Mouse (Mus musculus) kidney, adult 2 months (tissue): ENCODE measurements at regions not wholly inside any gene's neighbourhood (a gene's known extent, or its start where the extent isn't known, plus 50 kb on each side); places are given as distances from the start of the nearest gene placed in this dataset.

ENCODE experiments used
- DNase-seq: peaks from one replicate; pipeline ENCODE4 v3.0.0; 2021
- H3K27ac ChIP-seq: fragments of 200-500 bp; 2 replicates; pipeline ENCODE4 v1.5.1; 2012; ENCODE audit warnings: low read depth, low read length, control low read depth, inconsistent platforms; ENCODE audit not compliant: insufficient read depth
- H3K27me3 ChIP-seq: fragments of 200-500 bp; replicated peaks from 2 replicates; pipeline ENCODE4 v1.6.1; 2012; ENCODE audit warnings: mild to moderate bottlenecking, moderate library complexity, low read length, inconsistent platforms; ENCODE audit not compliant: control insufficient read depth, insufficient read depth
- H3K36me3 ChIP-seq: fragments of 200-500 bp; 2 replicates; pipeline ENCODE4 v1.6.1; 2012; ENCODE audit warnings: mild to moderate bottlenecking, moderate library complexity, low read length, inconsistent platforms; ENCODE audit not compliant: control insufficient read depth, insufficient read depth
- H3K4me1 ChIP-seq: fragments of 200-500 bp; 2 replicates; pipeline ENCODE4 v1.6.1; 2011; ENCODE audit warnings: low read length; ENCODE audit not compliant: control insufficient read depth, insufficient read depth
- H3K4me3 ChIP-seq: fragments of 200-500 bp; 2 replicates; pipeline ENCODE4 v1.5.1; 2011; ENCODE audit warnings: mild to moderate bottlenecking, low read depth, low read length, control low read depth; ENCODE audit not compliant: insufficient read depth
- CTCF ChIP-seq: fragments of 200-500 bp; conservative IDR thresholded peaks from 2 replicates; pipeline ENCODE4 v1.5.1; 2011; ENCODE audit warnings: low read depth, mild to moderate bottlenecking, control low read depth, low read length, moderate library complexity, mixed read lengths; ENCODE audit not compliant: insufficient read depth, insufficient read length
- POLR2A ChIP-seq: fragments of 200-500 bp; IDR thresholded peaks from one replicate; pipeline ENCODE4 v1.6.1; 2011; ENCODE audit warnings: low read depth, low read length, control low read depth
- WGBS: fragments of 180-500 bp; shearing (Covaris S2); methylation state at CpG from one replicate; pipeline ENCODE4 v1.1.7; 2018; 5-methylcytosine and 5-hydroxymethylcytosine counted together

GRCm38 (mm10) chr11:63569785-63570479 lies 352.2 kb downstream of the Hs3st3b1 start:
- DNase-seq, result peak; percentile 22
- TF ChIP-seq POLR2A, result no peak
- TF ChIP-seq CTCF, result no peak
- WGBS, result 35% methylated on average over 15 of the region's 15 CpGs
- H3K4me3 ChIP-seq, result no peak overlapping the region
- no peaks in the 10 kb centered on the region for H3K27me3 ChIP-seq
- no peaks in the 10 kb centered on the region for H3K36me3 ChIP-seq
- no peaks in the 10 kb centered on the region for H3K4me1 ChIP-seq
- no peak overlapping the region for H3K27ac ChIP-seq

DNA sequence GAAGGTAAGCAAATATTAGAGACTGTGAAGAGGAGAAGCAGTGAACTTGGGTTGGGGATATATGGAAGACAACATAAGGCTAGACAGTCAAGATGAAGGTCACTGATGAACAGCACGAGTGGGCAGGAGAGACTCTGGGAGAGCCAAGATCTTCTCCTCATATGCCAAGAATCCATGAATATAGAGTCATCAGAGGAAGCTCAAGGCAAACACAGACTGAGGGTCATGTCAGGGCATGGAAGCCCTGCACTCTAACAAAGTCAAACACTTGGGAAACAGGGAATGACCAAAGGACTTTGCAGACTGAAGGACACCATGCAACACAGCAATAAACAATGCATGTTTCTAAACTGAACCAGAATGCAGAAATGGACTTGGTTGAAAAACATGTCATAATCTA lies 351.4 kb downstream of the Hs3st3b1 start:
- Histone ChIP-seq H3K4me1 (no peaks in the 10 kb centered on the region), H3K36me3 (no peaks in the 10 kb centered on the region), H3K27ac (no peak overlapping the region), H3K4me3 (no peak overlapping the region), H3K27me3 (no peaks in the 10 kb centered on the region)
- 76% methylated on average over 1 of the region's 1 CpGs for WGBS
- no peak for DNase-seq
- no peak for TF ChIP-seq CTCF
- TF ChIP-seq POLR2A, result no peak

DNA sequence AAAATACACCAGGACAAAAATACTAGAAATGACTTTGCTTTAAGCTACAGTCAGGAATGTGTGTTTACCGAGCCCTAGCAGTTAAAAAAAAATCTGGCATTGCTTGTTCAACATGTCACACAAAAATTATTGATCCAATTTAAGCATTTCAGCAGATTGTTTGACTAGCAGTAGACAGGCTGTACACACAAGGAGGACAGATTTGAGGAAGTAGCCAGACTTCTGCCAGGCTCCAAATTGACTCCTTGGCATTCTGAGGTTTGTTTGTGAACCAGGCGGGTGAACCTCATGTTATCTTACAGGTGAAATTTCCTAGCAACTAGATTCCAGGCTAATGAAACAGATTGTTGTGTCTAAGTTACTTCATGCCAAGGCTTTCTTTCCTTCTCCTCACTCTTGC lies 348.8 kb downstream of the Hs3st3b1 start:
- Histone ChIP-seq H3K4me1 (no peaks in the 10 kb centered on the region), H3K27me3 (no peaks in the 10 kb centered on the region), H3K27ac (no peak overlapping the region), H3K4me3 (no peak overlapping the region), H3K36me3 (no peaks in the 10 kb centered on the region)
- 61% methylated on average over 2 of the region's 2 CpGs for WGBS
- DNase-seq, result no peak
- TF ChIP-seq POLR2A (no peak), CTCF (no peak)

DNA sequence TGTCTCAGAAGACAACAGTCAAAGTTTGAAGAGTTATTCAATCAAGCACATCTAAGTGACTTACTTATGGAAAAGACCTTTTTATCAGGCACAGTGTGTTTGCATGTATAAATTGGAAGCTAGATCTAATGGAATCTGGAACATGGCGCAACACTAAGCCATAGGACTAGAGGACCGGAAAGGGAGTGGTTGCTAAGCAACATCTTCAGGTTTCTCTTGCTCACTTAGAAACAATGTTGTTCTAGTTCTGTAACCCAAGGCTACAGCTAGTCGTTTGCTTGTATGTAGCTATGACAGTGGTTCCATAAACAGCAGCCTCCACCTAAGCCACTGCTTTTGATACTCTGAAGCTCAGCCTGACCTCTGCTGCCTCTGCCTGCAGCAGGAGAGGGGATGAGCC lies 338.8 kb downstream of the Hs3st3b1 start:
- Histone ChIP-seq H3K4me1 (no peaks in the 10 kb centered on the region), H3K36me3 (no peaks in the 10 kb centered on the region), H3K27ac (no peak overlapping the region), H3K27me3 (no peaks in the 10 kb centered on the region), H3K4me3 (no peak overlapping the region)
- TF ChIP-seq CTCF, result no peak
- no peak for TF ChIP-seq POLR2A
- DNase-seq, result no peak
- 72% methylated on average over 3 of the region's 3 CpGs for WGBS

- DNase-seq, result no peak
- H3K27ac ChIP-seq, result no peak overlapping the region
- no peaks in the 10 kb centered on the region for H3K27me3 ChIP-seq
- no peak overlapping the region for H3K4me3 ChIP-seq
- no peaks in the 10 kb centered on the region for H3K36me3 ChIP-seq
- TF ChIP-seq POLR2A (no peak), CTCF (no peak)
- H3K4me1 ChIP-seq, result no peaks in the 10 kb centered on the region
- WGBS, result 84% methylated on average over 8 of the region's 8 CpGs
Measured at GRCm38 (mm10) chr11:63585216-63585869, 336.7 kb downstream of the Hs3st3b1 start.

DNA sequence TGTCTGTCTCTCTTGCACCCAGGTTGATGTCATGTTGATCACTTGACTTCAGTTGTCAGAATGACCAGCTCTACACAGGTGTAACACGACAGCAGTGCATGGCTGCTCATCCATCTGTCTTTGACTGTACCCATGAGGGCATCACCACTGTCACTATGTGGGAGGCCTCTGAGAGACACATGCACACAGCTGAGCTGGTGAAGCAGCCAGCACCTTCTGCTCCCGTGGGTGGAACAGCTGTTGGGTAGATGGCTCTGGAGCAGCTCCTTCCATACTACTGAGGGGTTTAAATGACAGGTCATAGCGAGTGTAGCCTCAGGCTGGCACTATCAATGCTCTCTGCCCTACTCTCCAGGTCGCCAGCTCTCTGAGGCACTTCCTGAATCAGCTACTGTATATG lies 301.9 kb downstream of the Hs3st3b1 start:
- WGBS, result 80% methylated on average over 4 of the region's 4 CpGs
- no peaks in the 10 kb centered on the region for H3K36me3 ChIP-seq
- no peak overlapping the region for H3K27ac ChIP-seq
- no peak for DNase-seq
- H3K4me1 ChIP-seq, result no peaks in the 10 kb centered on the region
- no peaks in the 10 kb centered on the region for H3K27me3 ChIP-seq
- no peak overlapping the region for H3K4me3 ChIP-seq
- TF ChIP-seq POLR2A (no peak), CTCF (no peak)

GRCm38 (mm10) chr11:63630336-63630735 lies 291.8 kb downstream of the Hs3st3b1 start:
- Histone ChIP-seq H3K4me1 (no peaks in the 10 kb centered on the region), H3K4me3 (no peak overlapping the region), H3K27me3 (no peaks in the 10 kb centered on the region), H3K36me3 (no peaks in the 10 kb centered on the region), H3K27ac (no peak overlapping the region)
- TF ChIP-seq CTCF (no peak), POLR2A (no peak)
- no peak for DNase-seq
- WGBS, result 68% methylated on average over 11 of the region's 11 CpGs
